Mouse (Mus musculus) embryonic stem cell, embryonic (primary cell): ENCODE measurements around the gene Rpl18.

Experiments used
- CTCF ChIA-PET, 4 experiments: fragments of 300-600 bp in 2 of 4; fragments of 350-600 bp in 2 of 4; sonication (Branson Sonifier 250); formaldehyde crosslinking; loops; one replicate each; lab custom pipeline; 2022; ENCODE audit warnings: inconsistent platforms in 2 of 4; lab: Charles Lee
- POLR2A ChIA-PET, 4 experiments: fragments of 300-600 bp in 2 of 4; fragments of 350-600 bp in 2 of 4; sonication (Branson Sonifier 250); formaldehyde crosslinking; loops; one replicate each; lab custom pipeline; 2022; ENCODE audit warnings: antibody characterized with exemption in 4 of 4, inconsistent platforms in 1 of 4; lab: Charles Lee

The Rpl18 gene

DNA sequence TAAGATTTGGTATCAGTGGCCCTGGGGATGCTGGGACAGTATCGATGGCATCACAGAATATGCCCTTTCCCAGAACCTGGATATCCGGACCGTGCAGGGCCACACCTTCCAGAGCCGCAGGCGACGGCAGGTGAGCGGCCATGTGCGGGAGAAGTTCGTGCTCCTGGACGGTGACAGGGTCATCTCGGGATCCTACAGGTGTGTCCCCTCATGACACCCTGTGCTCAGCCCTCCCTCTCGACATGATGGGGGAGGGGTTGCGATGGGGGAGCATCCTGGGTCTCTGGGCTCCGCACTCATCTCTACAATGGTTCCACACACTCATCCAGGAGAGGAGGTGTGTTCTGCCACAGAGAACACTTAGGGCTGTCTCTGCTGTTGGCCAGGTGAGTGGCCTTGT lies 8.5 kb downstream of the Rpl18 start:
- ChIA-PET POLR2A (interaction anchor here in 2 of 4 experiments (1.0 to 18.3 kb wide), 4 partner anchors 8 to 91 kb away, joined by 3 to 640 read pairs (median 53); partner anchors contain the start of genes Car11 (in 1 of the 2), Cyth2 (in 1 of the 2), Dbp (in 1 of the 2) and Rpl18 (in 1 of the 2)), CTCF (interaction anchor here in 3 of 4 experiments (0.6 to 1.5 kb wide), 3 partner anchors 16 to 331 kb away, joined by 3 to 5 read pairs (median 3); no protein-coding TSS in a partner anchor)

DNA sequence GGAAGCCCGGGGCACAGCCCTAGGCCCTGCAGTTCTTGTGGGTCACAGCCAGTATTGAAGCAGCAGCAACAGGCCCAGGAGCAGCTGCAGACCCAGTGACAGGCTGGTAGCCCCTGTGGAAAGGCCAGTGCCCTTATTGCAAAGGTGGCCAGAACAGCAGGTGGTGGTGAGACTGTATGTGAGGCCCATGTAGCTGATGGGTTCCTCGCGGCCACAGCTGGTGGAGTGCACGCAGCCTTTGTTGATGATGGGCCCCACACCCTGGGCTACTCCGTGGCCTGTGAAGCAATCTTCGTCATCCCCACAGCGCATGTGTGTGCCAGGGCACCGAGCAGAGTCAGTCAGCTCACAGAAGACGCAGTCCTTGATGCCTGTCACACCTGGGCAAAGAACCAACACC lies 9.9 kb downstream of the Rpl18 start:
- CTCF ChIA-PET: interaction anchor here in 2 of 4 experiments (0.6 to 1.3 kb wide), 4 partner anchors 14 to 692 kb away, joined by 3 to 4 read pairs (median 4); no protein-coding TSS in a partner anchor
- POLR2A ChIA-PET: interaction anchor here in 3 of 4 experiments (0.6 to 18.3 kb wide), 13 partner anchors 5 to 269 kb away, joined by 3 to 640 read pairs (median 4); partner anchors contain the start of genes Rpl18 (in 3 of the 3), Fam83e (in 2 of the 3), Sphk2 (in 2 of the 3) and Car11 (in 1 of the 3)

DNA sequence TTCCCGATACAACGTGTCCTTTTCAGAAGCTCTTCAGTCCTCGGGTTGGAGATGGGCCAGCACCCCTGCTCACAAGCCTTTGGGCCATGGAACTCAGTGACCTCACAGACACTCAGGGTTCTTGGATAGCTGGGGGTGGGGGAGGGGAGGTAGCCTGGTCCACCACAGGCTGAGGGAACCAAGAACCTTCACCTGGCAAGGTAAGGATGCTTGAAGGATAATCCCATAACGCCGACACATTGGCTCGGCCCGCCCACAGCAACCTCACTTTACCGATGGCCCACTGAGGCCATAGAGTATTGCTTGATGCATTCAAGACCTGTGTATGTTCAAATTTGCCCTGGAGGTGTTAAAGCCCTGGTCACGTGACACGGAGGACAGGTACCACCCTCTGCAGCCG lies 10.5 kb downstream of the Rpl18 start, which contains the start of gene Spaca4:
Gene Spaca4 (minus strand): TSS at position 101 of the 400 bp plus-strand sequence.
- POLR2A ChIA-PET: interaction anchor here in 3 of 4 experiments (0.8 to 18.3 kb wide), 15 partner anchors 6 to 204 kb away, joined by 3 to 640 read pairs (median 5); partner anchors contain the start of genes Rpl18 (in 3 of the 3), Sphk2 (in 3 of the 3), Fam83e (in 2 of the 3) and Car11 (in 1 of the 3)
- CTCF ChIA-PET: interaction anchor here in 2 of 4 experiments (0.6 to 1.3 kb wide), 3 partner anchors 13 to 574 kb away, joined by 3 to 4 read pairs (median 4); no protein-coding TSS in a partner anchor

DNA sequence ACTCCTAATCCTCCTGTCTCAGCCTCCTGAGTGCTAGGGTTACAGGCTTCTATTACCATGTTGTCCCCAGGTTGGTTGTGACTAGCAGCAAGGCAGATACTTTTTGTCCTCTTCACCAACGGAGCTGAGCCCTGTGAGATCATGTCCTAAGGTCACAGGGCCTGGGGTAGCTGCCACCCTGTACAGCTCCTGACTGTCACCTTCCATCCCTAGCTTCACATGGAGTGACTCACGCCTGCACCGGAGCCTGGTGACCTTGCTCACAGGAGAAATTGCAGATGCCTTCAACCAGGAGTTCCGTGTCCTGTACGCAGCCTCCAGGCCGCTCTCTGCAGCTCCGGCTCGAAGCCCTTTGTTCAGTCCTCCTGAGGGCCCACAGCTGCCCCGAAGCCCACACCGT lies 11.2 kb downstream of the Rpl18 start:
- ChIA-PET POLR2A (interaction anchor here (0.9 to 18.3 kb wide), 19 partner anchors 7 to 95 kb away, joined by 3 to 640 read pairs (median 4); partner anchors contain the start of genes Sphk2 (in 4 of the 4), Rpl18 (in 3 of the 4), Fam83e (in 2 of the 4) and Car11 (in 1 of the 4)), CTCF (interaction anchor here in 2 of 4 experiments (0.9 to 1.3 kb wide), 2 partner anchors 75 kb away, joined by 3 to 5 read pairs; no protein-coding TSS in a partner anchor)

DNA sequence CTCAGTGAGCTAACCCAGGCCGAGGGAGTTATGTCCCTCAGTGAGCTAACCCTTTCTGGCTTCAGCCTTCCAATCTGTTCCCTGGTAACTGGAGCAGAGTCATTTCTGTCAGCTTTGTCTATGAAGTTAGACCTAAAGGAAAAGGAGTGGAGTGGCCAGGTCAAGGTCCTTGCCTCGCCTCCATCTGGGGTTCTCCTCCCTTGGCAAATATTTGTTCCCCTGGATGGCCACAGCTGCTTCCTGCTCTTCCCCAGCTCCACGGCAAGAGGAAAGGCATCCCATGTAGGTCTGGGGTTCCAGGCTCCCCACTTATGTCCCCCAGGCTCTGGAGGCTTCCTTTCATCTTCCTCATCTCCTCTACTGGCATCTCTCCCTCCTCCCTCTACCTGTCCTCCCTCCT lies 12.4 kb downstream of the Rpl18 start:
- ChIA-PET POLR2A (interaction anchor here (0.8 to 18.3 kb wide), 18 partner anchors 8 to 268 kb away, joined by 3 to 640 read pairs (median 4); partner anchors contain the start of genes Sphk2 (in 4 of the 4), Rpl18 (in 3 of the 4), Fam83e (in 2 of the 4) and Car11 (in 1 of the 4)), CTCF (interaction anchor here in 3 of 4 experiments (0.9 to 1.8 kb wide), 4 partner anchors 9 to 74 kb away, joined by 3 to 8 read pairs (median 4); no protein-coding TSS in a partner anchor)

DNA sequence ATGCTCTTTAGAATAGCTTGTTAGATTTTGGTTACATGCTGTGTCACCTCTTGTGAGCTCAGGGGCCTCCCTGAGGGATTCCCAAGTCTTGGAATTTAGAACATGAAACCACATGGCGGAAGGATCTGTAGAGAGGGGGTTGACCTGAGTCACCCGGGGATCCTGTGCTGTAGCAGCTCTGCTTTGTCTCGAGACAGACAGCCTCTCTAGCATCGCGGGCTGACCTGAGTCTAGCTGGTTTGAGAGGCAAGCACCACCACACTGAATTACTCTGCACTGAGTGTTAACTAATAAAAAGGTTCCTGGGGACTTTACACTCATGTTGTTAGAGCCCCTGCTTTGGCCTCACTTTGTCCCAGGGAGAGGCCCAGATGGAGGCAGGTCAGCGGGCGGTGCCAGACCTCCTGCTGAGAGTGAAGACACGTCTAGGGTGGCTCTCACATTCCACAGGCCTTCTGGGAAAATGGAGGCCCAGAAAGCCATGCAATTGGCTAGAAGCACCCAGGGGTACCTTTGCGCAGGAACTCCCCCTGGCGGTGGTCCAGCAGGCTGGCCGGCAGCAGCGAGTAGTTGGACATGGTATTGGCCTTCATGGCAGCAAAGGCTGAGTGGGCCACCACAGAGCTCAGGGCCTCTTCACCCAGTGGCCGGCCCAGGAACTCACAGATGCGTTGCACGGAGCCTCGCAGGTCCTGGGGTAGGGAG lies 15.6 kb downstream of the Rpl18 start:
- POLR2A ChIA-PET: interaction anchor here (0.9 to 9.4 kb wide), 28 partner anchors 9 to 273 kb away, joined by 3 to 250 read pairs (median 5); partner anchors contain the start of genes Sphk2 (in 4 of the 4), Fam83e (in 3 of the 4), Rpl18 (in 2 of the 4) and Cyth2 (in 1 of the 4)
- CTCF ChIA-PET: interaction anchor here (0.6 to 2.9 kb wide), 24 partner anchors 8 to 533 kb away, joined by 3 to 14 read pairs (median 4); partner anchors contain the start of genes Fam83e (in 2 of the 4), Ccdc114 (in 1 of the 4), Lmtk3 (in 1 of the 4) and Rpl18 (in 1 of the 4)

DNA sequence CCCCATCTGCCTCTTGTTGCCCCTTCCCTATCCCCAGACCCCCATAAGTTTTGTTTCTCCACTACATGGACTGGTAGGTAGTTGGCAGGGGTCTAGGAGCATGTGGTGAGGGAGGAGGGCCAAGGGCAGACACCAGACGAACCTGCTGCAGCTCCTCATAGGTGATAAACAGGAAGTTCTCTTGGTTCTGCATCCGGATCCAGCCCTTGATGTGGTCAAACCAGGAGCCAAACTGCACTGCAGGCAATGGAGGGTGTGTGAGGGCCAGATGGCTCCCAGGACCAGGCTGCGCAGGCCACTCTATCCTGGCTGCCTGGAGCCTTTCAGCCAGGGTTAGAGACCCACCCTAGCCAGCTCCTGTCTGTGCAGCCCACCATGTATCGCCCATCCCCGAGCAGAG lies 18.2 kb downstream of the Rpl18 start:
- POLR2A ChIA-PET: interaction anchor here in 3 of 4 experiments (0.5 to 9.4 kb wide), 4 partner anchors 14 to 333 kb away, joined by 3 to 250 read pairs (median 82); partner anchors contain the start of genes Fam83e (in 2 of the 3), Sphk2 (in 2 of the 3) and Rpl18 (in 1 of the 3)

DNA sequence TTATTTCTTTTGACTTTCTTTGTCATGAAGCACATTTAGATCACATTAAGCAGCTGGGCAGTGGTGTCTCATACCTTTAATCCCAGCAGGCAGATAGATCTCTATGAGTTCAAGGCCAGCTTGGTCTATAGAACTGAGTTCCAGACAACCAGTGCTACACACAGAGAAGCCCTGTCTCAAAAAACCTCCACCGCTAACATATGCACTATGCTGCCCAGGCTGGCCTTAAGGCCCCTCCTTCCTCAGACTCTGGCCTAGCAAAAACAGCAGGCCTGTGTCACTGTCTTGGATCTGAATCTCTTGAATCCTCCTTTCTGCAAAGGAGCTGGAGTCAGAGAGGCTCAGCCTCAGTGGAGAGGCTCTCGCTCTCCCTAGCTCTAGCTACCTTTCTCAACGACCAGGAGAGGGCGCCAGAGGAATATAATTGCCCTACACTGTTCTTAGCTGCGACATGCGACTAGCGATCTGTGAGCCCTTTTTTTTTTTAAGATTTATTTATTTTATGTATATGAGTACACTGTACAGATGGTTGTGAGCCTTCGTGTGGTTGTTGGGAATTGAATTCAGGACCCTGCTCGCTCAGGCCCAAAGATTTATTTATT lies 24.0 kb downstream of the Rpl18 start:
- ChIA-PET CTCF (interaction anchor here (0.5 to 2.8 kb wide), 100 partner anchors 8 to 455 kb away, joined by 3 to 120 read pairs (median 5); partner anchors contain the start of genes Cyth2 (in 3 of the 4), Kdelr1 (in 3 of the 4), Ccdc114 (in 2 of the 4) and Lmtk3 (in 2 of the 4)), POLR2A (interaction anchor here (0.6 to 5.8 kb wide), 46 partner anchors 8 to 479 kb away, joined by 3 to 102 read pairs (median 4); partner anchors contain the start of genes Cyth2 (in 4 of the 4), Sphk2 (in 3 of the 4), Fam83e (in 2 of the 4) and Ccdc114 (in 1 of the 4))

More for the DNA sequence above, 18.2 kb downstream of the Rpl18 start:
- CTCF ChIA-PET: interaction anchor here in 1 of 4 experiments (0.9 kb wide), 1 partner anchor 13 kb away, joined by 5 read pairs; the partner anchor contains the start of gene Fam83e

DNA sequence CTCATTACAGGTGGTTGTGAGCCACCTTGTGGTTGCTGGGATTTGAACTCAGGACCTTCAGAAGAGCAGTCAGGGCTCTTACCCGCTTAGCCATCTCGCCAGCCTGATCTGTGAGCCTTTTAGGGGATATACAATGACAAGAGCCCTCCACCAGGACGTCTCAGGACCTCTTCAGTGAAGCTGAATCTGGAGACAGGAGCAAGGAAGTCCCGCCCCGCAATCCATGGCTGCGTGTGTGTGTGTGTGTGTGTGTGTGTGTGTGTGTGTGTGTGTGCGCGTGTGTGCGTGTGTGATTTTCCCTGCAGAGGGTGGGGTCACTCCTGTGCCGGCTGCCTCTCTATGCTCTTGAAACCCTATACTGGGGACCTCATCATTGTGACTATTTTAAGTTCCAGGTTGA lies 24.6 kb downstream of the Rpl18 start:
- ChIA-PET CTCF (interaction anchor here (0.5 to 2.8 kb wide), 77 partner anchors 9 to 485 kb away, joined by 3 to 120 read pairs (median 5); partner anchors contain the start of genes Kdelr1 (in 3 of the 4), Ccdc114 (in 2 of the 4), Cyth2 (in 2 of the 4) and Fam83e (in 1 of the 4)), POLR2A (interaction anchor here (0.6 to 5.8 kb wide), 36 partner anchors 9 to 479 kb away, joined by 3 to 102 read pairs (median 4); partner anchors contain the start of genes Sphk2 (in 3 of the 4), Cyth2 (in 2 of the 4), Fam83e (in 2 of the 4) and Ccdc114 (in 1 of the 4))

DNA sequence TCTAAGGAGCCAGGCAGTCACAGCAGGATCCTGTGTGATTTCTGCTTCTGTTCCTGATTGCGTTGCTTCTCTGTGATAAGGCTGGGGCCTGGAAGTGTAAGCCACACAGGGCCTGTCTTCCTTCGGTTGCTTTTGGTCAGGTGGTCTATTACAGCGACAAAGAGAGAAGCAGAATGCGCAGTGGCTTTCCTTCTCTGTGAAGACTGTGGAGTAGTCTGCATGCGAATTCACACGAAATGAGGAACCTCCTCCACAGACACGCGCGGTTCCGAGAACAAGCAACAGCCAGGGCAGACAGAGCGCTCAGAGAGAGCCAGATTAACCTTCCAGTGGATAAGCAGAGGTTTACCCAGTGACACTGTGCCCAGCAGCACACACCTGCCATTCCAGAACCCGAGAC lies 26.1 kb downstream of the Rpl18 start:
- ChIA-PET CTCF (interaction anchor here (0.9 to 7.7 kb wide), 17 partner anchors 11 to 261 kb away, joined by 3 to 145 read pairs (median 6); partner anchors contain the start of genes Ccdc114 (in 1 of the 4), Fam83e (in 1 of the 4) and Lmtk3 (in 1 of the 4)), POLR2A (interaction anchor here in 3 of 4 experiments (0.9 to 7.4 kb wide), 17 partner anchors 9 to 134 kb away, joined by 3 to 94 read pairs (median 4); partner anchors contain the start of genes Sphk2 (in 3 of the 3), Fam83e (in 1 of the 3) and Kdelr1 (in 1 of the 3))

DNA sequence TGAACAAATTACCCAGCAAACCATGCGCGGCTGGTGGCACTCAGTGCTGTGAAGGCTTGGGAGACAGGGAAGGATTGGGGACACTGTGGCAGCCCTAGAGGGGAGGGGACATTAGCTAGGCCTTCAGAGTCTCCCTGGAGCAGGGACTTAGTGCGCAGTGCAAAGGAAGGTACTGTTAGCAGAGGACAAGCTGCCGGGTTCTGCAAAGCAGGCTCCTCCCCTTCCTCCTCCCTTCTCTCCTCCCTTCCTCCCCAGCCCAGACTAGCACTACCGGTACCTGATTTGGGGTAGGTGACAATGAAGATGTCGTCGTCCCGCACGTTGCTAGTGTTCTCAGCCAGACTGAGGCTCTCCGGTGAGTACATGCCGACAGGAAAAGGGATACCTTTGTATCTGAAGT lies 26.5 kb downstream of the Rpl18 start:
- ChIA-PET CTCF (interaction anchor here (0.5 to 7.7 kb wide), 46 partner anchors 9 to 776 kb away, joined by 3 to 145 read pairs (median 4); partner anchors contain the start of genes Ccdc114 (in 2 of the 4), Kdelr1 (in 2 of the 4), Lmtk3 (in 2 of the 4) and Cyth2 (in 1 of the 4)), POLR2A (interaction anchor here in 3 of 4 experiments (0.5 to 7.4 kb wide), 34 partner anchors 8 to 341 kb away, joined by 3 to 94 read pairs (median 4); partner anchors contain the start of genes Fam83e (in 3 of the 3), Sphk2 (in 3 of the 3), Ccdc114 (in 1 of the 3) and Cyth2 (in 1 of the 3))

DNA sequence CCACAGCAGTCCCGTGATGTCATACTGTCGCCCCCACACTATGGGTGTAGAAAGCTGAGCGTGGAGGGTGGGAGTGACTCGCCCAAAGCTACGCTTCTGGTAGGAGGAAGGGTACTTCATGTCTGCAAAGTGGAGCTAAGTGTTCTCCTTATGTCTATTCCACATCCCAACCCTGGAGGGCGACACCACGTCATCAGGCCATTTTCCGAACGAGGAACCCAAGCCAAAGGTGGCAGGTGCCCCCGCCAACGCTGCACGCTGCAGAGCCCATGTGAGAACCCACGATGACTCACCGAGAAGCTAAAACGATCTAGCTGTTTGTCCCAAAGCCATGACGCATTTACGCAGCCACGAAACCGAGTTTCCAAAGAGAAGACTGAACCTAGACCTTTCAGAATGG lies 27.1 kb downstream of the Rpl18 start:
- ChIA-PET CTCF (interaction anchor here (0.5 to 7.7 kb wide), 51 partner anchors 9 to 775 kb away, joined by 3 to 145 read pairs (median 4); partner anchors contain the start of genes Ccdc114 (in 2 of the 4), Kdelr1 (in 2 of the 4), Lmtk3 (in 2 of the 4) and Cyth2 (in 1 of the 4)), POLR2A (interaction anchor here in 3 of 4 experiments (0.5 to 7.4 kb wide), 37 partner anchors 8 to 342 kb away, joined by 3 to 94 read pairs (median 4); partner anchors contain the start of genes Fam83e (in 3 of the 3), Sphk2 (in 3 of the 3), Ccdc114 (in 1 of the 3) and Cyth2 (in 1 of the 3))

DNA sequence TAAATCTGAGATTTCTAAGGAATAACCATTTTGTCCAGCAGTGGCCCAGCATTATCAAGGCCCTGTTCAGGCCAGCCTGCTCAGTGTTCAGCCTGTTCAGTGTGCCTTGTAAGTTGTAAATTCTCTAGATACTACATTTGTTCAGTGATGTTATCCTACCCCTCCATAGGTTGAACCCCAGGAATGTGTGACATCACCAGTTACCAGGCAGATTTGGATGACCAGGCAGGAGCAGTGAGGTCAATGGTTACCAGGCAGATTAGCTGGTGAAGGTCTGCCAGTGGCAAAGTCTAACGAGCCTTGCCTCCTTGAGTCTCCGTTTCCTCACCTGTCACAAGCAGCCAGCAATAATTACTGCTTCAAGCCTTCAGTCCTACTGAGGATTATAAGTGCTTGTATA lies 29.1 kb downstream of the Rpl18 start:
- CTCF ChIA-PET: interaction anchor here (0.8 to 7.7 kb wide), 5 partner anchors 13 to 57 kb away, joined by 3 to 145 read pairs (median 11); no protein-coding TSS in a partner anchor
- POLR2A ChIA-PET: interaction anchor here in 2 of 4 experiments (0.9 to 7.4 kb wide), 12 partner anchors 9 to 1281 kb away, joined by 3 to 94 read pairs (median 7); partner anchors contain the start of genes Fam83e (in 2 of the 2), Sphk2 (in 2 of the 2), Cyth2 (in 1 of the 2) and Syngr4 (in 1 of the 2)

DNA sequence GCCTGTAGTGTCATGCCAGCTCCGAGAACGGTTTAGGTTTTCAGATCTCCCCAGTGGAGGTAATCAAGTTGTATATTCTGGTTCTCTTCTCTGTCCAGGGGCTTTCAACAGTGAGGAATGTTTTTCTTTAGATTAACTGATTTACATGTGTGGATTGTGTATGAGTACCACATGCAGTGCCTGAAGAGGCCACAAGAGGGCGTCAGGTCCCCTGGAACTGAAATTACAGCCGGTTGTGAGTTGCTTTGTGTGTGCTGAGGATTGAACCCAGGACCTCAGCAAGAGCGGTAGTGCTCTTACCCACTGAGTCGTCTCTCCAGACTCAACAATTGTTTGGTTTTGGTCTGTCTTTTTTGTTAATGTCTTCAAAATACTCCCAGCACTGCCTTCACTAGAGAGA lies 31.3 kb downstream of the Rpl18 start:
- ChIA-PET POLR2A (interaction anchor here (0.6 to 7.4 kb wide), 45 partner anchors 8 to 731 kb away, joined by 3 to 94 read pairs (median 4); partner anchors contain the start of genes Sphk2 (in 3 of the 4), Fam83e (in 2 of the 4), Ccdc114 (in 1 of the 4) and Cyth2 (in 1 of the 4)), CTCF (interaction anchor here (0.6 to 7.7 kb wide), 20 partner anchors 11 to 229 kb away, joined by 3 to 145 read pairs (median 4); partner anchors contain the start of genes Lmtk3 (in 2 of the 4), Ccdc114 (in 1 of the 4) and Cyth2 (in 1 of the 4))

DNA sequence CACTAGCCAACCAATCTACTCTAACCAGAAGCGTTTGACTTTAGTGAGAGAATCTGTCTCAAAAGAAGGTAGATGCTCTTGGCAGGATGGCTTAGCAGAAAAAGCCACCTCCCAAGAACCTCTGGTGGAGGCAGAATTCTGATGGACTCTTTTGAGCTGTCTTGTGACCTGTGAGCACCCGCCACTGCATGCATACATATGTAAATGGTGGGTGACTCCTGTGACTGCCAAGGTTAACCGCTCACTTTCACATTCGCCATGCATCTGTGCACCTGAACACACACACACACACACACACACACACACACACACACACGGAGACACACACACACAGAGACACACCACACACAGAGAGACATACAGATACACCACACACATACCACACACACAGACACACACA lies 32.2 kb downstream of the Rpl18 start:
- ChIA-PET POLR2A (interaction anchor here in 3 of 4 experiments (0.6 to 7.4 kb wide), 63 partner anchors 8 to 1092 kb away, joined by 3 to 94 read pairs (median 4); partner anchors contain the start of genes Sphk2 (in 3 of the 3), Fam83e (in 2 of the 3), Lmtk3 (in 2 of the 3) and Ccdc114 (in 1 of the 3)), CTCF (interaction anchor here (0.5 to 7.7 kb wide), 21 partner anchors 8 to 380 kb away, joined by 3 to 145 read pairs (median 4); partner anchors contain the start of genes Cyth2 (in 1 of the 4), Fam83e (in 1 of the 4), Kdelr1 (in 1 of the 4) and Lmtk3 (in 1 of the 4))
